In the genomic region with DNA sequence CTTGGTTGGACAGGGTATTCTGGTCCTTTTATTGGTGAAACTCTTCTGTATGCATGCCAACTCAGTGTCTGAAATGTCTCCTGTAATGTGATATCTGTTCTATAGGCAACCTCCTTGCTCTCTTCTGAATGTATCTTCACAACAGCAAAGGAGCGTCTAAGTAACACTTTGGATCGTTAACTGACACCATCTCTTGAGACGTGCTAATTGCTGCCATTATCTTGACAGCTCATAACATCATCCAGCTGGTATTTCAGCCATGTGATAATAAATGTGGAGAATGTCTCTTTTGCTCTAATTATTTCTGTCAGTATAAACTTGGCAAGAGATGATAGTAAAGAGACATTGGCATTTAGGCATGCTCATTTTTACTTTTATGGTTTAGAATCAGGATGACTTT, we compare ENCODE assay signal across 26 mouse cellular contexts.
DNase-seq lines count a peak whose midpoint lies in the region; ATAC-seq and TF ChIP-seq lines count a peak whose summit lies in the region.
"Had no signal": no experiment of that assay in that cellular context is flagged by ENCODE, and none has a peak within 500 bp of the region (broad histone marks: within the 10 kb centered on the region; RNA-seq: fewer than 3 reads in every experiment).

No protein-coding gene starts in this region.

- no peak overlapping the region for H3K27ac ChIP-seq in liver, adult 2 months (replicated peaks; ENCODE audit: insufficient read depth, low read depth, low read length)
- H3K27ac ChIP-seq in liver, embryonic 12.5 days = no peak overlapping the region
- no peak overlapping the region for H3K27ac ChIP-seq in forebrain, embryonic 16.5 days (ENCODE audit: low read length)
- H3K27ac ChIP-seq in heart, embryonic 12.5 days (ENCODE audit: poor library complexity, severe bottlenecking) = no peak overlapping the region
- H3K27ac ChIP-seq: heart, adult 2 months; heart, embryonic 13.5 days; hindbrain, embryonic 10.5 days; intestine, embryonic 15.5 days; limb, embryonic 10.5 days; limb, embryonic 15.5 days; liver, embryonic 15.5 days; lung, embryonic 15.5 days; midbrain, embryonic 12.5 days had no signal

- H3K27me3 ChIP-seq in liver, adult 2 months (ENCODE audit: control insufficient read depth, insufficient read depth, low read length) = no peaks in the 10 kb centered on the region
- no peaks in the 10 kb centered on the region for H3K27me3 ChIP-seq in liver, embryonic 12.5 days (replicated peaks)
- no peaks in the 10 kb centered on the region for H3K27me3 ChIP-seq in forebrain, embryonic 16.5 days (replicated peaks; ENCODE audit: control insufficient read depth, insufficient read depth, low read length)
- H3K27me3 ChIP-seq in heart, embryonic 12.5 days (replicated peaks) = no peaks in the 10 kb centered on the region
- H3K27me3 ChIP-seq: heart, embryonic 13.5 days; intestine, embryonic 15.5 days; limb, embryonic 15.5 days; liver, embryonic 15.5 days; lung, embryonic 15.5 days; midbrain, embryonic 12.5 days had no signal

- no peaks in the 10 kb centered on the region for H3K4me1 ChIP-seq in liver, adult 2 months (ENCODE audit: control insufficient read depth, insufficient read depth, low read length)
- no peaks in the 10 kb centered on the region for H3K4me1 ChIP-seq in liver, embryonic 12.5 days
- peaks cover 2% of the 10 kb centered on the region; the same call in 1 of the 2 replicates for H3K4me1 ChIP-seq in forebrain, embryonic 16.5 days (replicated peaks; ENCODE audit: control insufficient read depth, insufficient read depth, low read length)
- H3K4me1 ChIP-seq in heart, embryonic 12.5 days (replicated peaks) = no peaks in the 10 kb centered on the region
- H3K4me1 ChIP-seq: heart, embryonic 13.5 days; hindbrain, embryonic 10.5 days; intestine, embryonic 15.5 days; limb, embryonic 10.5 days; limb, embryonic 15.5 days; liver, embryonic 15.5 days; lung, embryonic 15.5 days; midbrain, embryonic 12.5 days had no signal

- no peak for TF ChIP-seq POLR2A in liver, adult 2 months (IDR thresholded peaks at IDR 0.05; ENCODE audit: extremely low read depth, insufficient read depth, low read length)

- H3K36me3 ChIP-seq in liver, adult 2 months (ENCODE audit: control insufficient read depth, insufficient read depth, low read length) = no peaks in the 10 kb centered on the region
- no peaks in the 10 kb centered on the region for H3K36me3 ChIP-seq in liver, embryonic 12.5 days
- no peaks in the 10 kb centered on the region for H3K36me3 ChIP-seq in forebrain, embryonic 16.5 days (ENCODE audit: control insufficient read depth, insufficient read depth)
- no peaks in the 10 kb centered on the region for H3K36me3 ChIP-seq in heart, embryonic 12.5 days
- H3K36me3 ChIP-seq: heart, embryonic 13.5 days; hindbrain, embryonic 10.5 days; intestine, embryonic 15.5 days; limb, embryonic 10.5 days; limb, embryonic 15.5 days; liver, embryonic 15.5 days; lung, embryonic 15.5 days; midbrain, embryonic 12.5 days had no signal

- peak; percentile 10 for DNase-seq in liver, adult 2 months (ENCODE audit: extremely low read depth, low read depth, low spot score)
- peak; percentile 10 for DNase-seq in brain, adult 2 months (ENCODE audit: low read depth, low spot score)
- DNase-seq in brain, embryonic 18.5 days (ENCODE audit: low read depth, low spot score) = peak; percentile 26
- DNase-seq in right cerebral cortex, postnatal 25 days = no peak
- no peak for DNase-seq in natural killer cell, adult 2 months (ENCODE audit: low spot score in 2 of 2)
- DNase-seq: adrenal gland, adult 8-10 months; cerebellum, adult 11-12 months; cerebellum, postnatal 10 days; heart, adult 2 months; heart, postnatal 10 days; kidney, adult 2 months; kidney, postnatal 36 days; lung, postnatal 36 days; thymus, postnatal 14 days had no signal

- no peak overlapping the region for H3K9ac ChIP-seq in liver, adult 2 months (ENCODE audit: low read depth, low read length)
- no peak overlapping the region for H3K9ac ChIP-seq in liver, embryonic 12.5 days
- no peak overlapping the region for H3K9ac ChIP-seq in forebrain, embryonic 16.5 days (replicated peaks; ENCODE audit: low read depth, low read length)
- H3K9ac ChIP-seq in heart, embryonic 12.5 days = no peak overlapping the region
- H3K9ac ChIP-seq: heart, embryonic 13.5 days; intestine, embryonic 15.5 days; limb, embryonic 15.5 days; liver, embryonic 15.5 days; lung, embryonic 15.5 days; midbrain, embryonic 12.5 days had no signal

- no peaks in the 10 kb centered on the region for H3K79me2 ChIP-seq in liver, adult 2 months (ENCODE audit: control insufficient read depth, insufficient read depth, low read length)

- H3K9me3 ChIP-seq in liver, embryonic 12.5 days (replicated peaks) = no peaks in the 10 kb centered on the region
- no peaks in the 10 kb centered on the region for H3K9me3 ChIP-seq in forebrain, embryonic 16.5 days (ENCODE audit: control insufficient read depth, low read length)
- no peaks in the 10 kb centered on the region for H3K9me3 ChIP-seq in heart, embryonic 12.5 days (replicated peaks)
- H3K9me3 ChIP-seq: heart, embryonic 13.5 days; hindbrain, embryonic 10.5 days; intestine, embryonic 15.5 days; limb, embryonic 10.5 days; limb, embryonic 15.5 days; liver, embryonic 15.5 days; lung, embryonic 15.5 days; midbrain, embryonic 12.5 days had no signal

- no peak overlapping the region for H3K4me2 ChIP-seq in liver, embryonic 12.5 days
- no peak overlapping the region for H3K4me2 ChIP-seq in forebrain, embryonic 16.5 days (ENCODE audit: low read length)
- H3K4me2 ChIP-seq in heart, embryonic 12.5 days = no peak overlapping the region
- H3K4me2 ChIP-seq: heart, embryonic 13.5 days; intestine, embryonic 15.5 days; limb, embryonic 15.5 days; liver, embryonic 15.5 days; lung, embryonic 15.5 days; midbrain, embryonic 12.5 days had no signal

- H3K4me3 ChIP-seq in liver, adult 2 months (ENCODE audit: insufficient read depth, low read depth, low read length) = no peak overlapping the region
- H3K4me3 ChIP-seq in liver, embryonic 12.5 days = no peak overlapping the region
- no peak overlapping the region for H3K4me3 ChIP-seq in forebrain, embryonic 16.5 days (replicated peaks; ENCODE audit: low read length)
- no peak overlapping the region for H3K4me3 ChIP-seq in heart, embryonic 12.5 days
- H3K4me3 ChIP-seq: heart, adult 2 months; heart, embryonic 13.5 days; hindbrain, embryonic 10.5 days; intestine, embryonic 15.5 days; limb, embryonic 10.5 days; limb, embryonic 15.5 days; liver, embryonic 15.5 days; lung, embryonic 15.5 days; midbrain, embryonic 12.5 days had no signal

- no peak for TF ChIP-seq CTCF in liver, adult 2 months (IDR thresholded peaks at IDR 0.05; ENCODE audit: low read depth, low read length)

- 73% methylated on average over 3 of the region's 3 CpGs for WGBS in liver, adult 2 months
- 50% methylated on average over 3 of the region's 3 CpGs for WGBS in liver, embryonic 12.5 days (ENCODE audit: insufficient replicate concordance)
- 27% methylated on average over 3 of the region's 3 CpGs for WGBS in forebrain, embryonic 16.5 days
- 16% methylated on average over 3 of the region's 3 CpGs for WGBS in heart, embryonic 12.5 days

- no peak for ATAC-seq in liver, embryonic 12.5 days
- peak; percentile 96 for ATAC-seq in forebrain, embryonic 16.5 days
- no peak for ATAC-seq in heart, embryonic 12.5 days (ENCODE audit: insufficient number of reproducible peaks, low FRiP score)
- ATAC-seq: hindbrain, embryonic 16.5 days; intestine, embryonic 15.5 days had no signal

Comparison
In these comparisons a context has a peak if more than half of its experiments do, and no peak if none do; other contexts are left out.
1. DNase-seq: peak in liver, adult 2 months (single experiment), brain, adult 2 months (single experiment) and brain, embryonic 18.5 days (single experiment); none in right cerebral cortex, postnatal 25 days (single experiment) and natural killer cell, adult 2 months (0 of 2).